ENCODE assay signal across 23 mouse cellular contexts in genomic region chr6:66068874-66069273, GRCm38 (mm10).
DNase-seq lines count a peak whose midpoint lies in the region; ATAC-seq and TF ChIP-seq lines count a peak whose summit lies in the region.
"Had no signal": no experiment of that assay in that cellular context is flagged by ENCODE, and none has a peak within 500 bp of the region (broad histone marks: within the 10 kb centered on the region; RNA-seq: fewer than 3 reads in every experiment).

No protein-coding gene starts in this region.

- no peak overlapping the region for H3K4me3 ChIP-seq in liver, embryonic 14.5 days (ENCODE audit: insufficient read depth in 1 of 2, low read depth in 2 of 2, low read length in 2 of 2)
- H3K4me3 ChIP-seq: erythroblast, embryonic 14.5 days; heart, embryonic 15.5 days; hindbrain, embryonic 10.5 days; limb, embryonic 10.5 days; midbrain, embryonic 10.5 days had no signal

- H3K27me3 ChIP-seq in liver, embryonic 14.5 days (ENCODE audit: control insufficient read depth, insufficient read depth, low read length), result no peaks in the 10 kb centered on the region
- H3K27me3 ChIP-seq: heart, embryonic 15.5 days had no signal

- no peaks in the 10 kb centered on the region for H3K36me3 ChIP-seq in liver, embryonic 14.5 days (replicated peaks; ENCODE audit: control insufficient read depth, insufficient read depth, low read depth)
- H3K36me3 ChIP-seq: heart, embryonic 15.5 days; hindbrain, embryonic 10.5 days; limb, embryonic 10.5 days; midbrain, embryonic 10.5 days had no signal

- TF ChIP-seq CTCF in liver, embryonic 14.5 days (IDR thresholded peaks at IDR 0.05; ENCODE audit: low read depth), result no peak

- no peaks in the 10 kb centered on the region for H3K9me3 ChIP-seq in liver, embryonic 14.5 days (ENCODE audit: control insufficient read depth, low read length)
- H3K9me3 ChIP-seq: heart, embryonic 15.5 days; hindbrain, embryonic 10.5 days; limb, embryonic 10.5 days; midbrain, embryonic 10.5 days had no signal

- peaks cover 0 to 4% of the 10 kb centered on the region in 2 experiments; a peak in 2 of 4 replicates for H3K4me1 ChIP-seq in liver, embryonic 14.5 days (replicated peaks; ENCODE audit: control insufficient read depth in 2 of 2, insufficient read depth in 2 of 2, low read length in 1 of 2)
- H3K4me1 ChIP-seq: heart, embryonic 15.5 days; hindbrain, embryonic 10.5 days; limb, embryonic 10.5 days; midbrain, embryonic 10.5 days had no signal

- H3K27ac ChIP-seq in liver, embryonic 14.5 days, result no peak overlapping the region
- H3K27ac ChIP-seq: heart, embryonic 15.5 days; hindbrain, embryonic 10.5 days; kidney, postnatal 0 days; limb, embryonic 10.5 days; midbrain, embryonic 10.5 days had no signal

- H3K9ac ChIP-seq in liver, embryonic 14.5 days (replicated peaks), result no peak overlapping the region
- H3K9ac ChIP-seq: heart, embryonic 15.5 days had no signal

- intact Hi-C loops in left cerebral cortex, postnatal 25 days (cut with DNase I), result no loop called here

- peak; percentile 27 for DNase-seq in thymus, postnatal 14 days
- no peak for DNase-seq in thymus, postnatal 0 days (ENCODE audit: low spot score)
- peak; percentile 30 to 36 (median 32) for DNase-seq in liver, embryonic 14.5 days (ENCODE audit: low read depth in 3 of 3, low spot score in 3 of 3)
- peak; percentile 14 for DNase-seq in thymus, postnatal 4 days
- no peak for DNase-seq in layer of hippocampus, postnatal 36 days
- no peak for DNase-seq in left cerebral cortex, postnatal 25 days (ENCODE audit: low spot score in 2 of 2)
- DNase-seq: adrenal gland, postnatal 25 days; cerebellum, adult 2 months; cerebellum, postnatal 36 days; gastrocnemius, postnatal 10 days; heart, adult 11 months; kidney, adult 18-20 months; lung, adult 18-20 months; lung, postnatal 14 days had no signal

- no peak overlapping the region for H3K4me2 ChIP-seq in liver, embryonic 14.5 days (ENCODE audit: low read depth)
- H3K4me2 ChIP-seq: heart, embryonic 15.5 days had no signal

- 23% methylated on average over 2 of the region's 2 CpGs for WGBS in liver, embryonic 14.5 days (ENCODE audit: insufficient replicate concordance)

- TF ChIP-seq EP300 in liver, embryonic 14.5 days (IDR thresholded peaks at IDR 0.05; ENCODE audit: low read depth), result no peak

- ATAC-seq in common myeloid progenitor, adult 5-6 weeks (replicated peaks; ENCODE audit: low read depth, poor library complexity, severe bottlenecking), result peak; percentile 93
- peak; percentile 75 for ATAC-seq in liver, embryonic 14.5 days (ENCODE audit: insufficient read depth)
- no peak for ATAC-seq in megakaryocyte, adult 5-6 weeks (ENCODE audit: poor library complexity, severe bottlenecking)
- ATAC-seq: forebrain, embryonic 14.5 days had no signal

Comparison
In these comparisons a context has a peak if more than half of its experiments do, and no peak if none do; other contexts are left out.
1. DNase-seq: peak in thymus, postnatal 14 days (single experiment), liver, embryonic 14.5 days (3 of 3) and thymus, postnatal 4 days (single experiment); none in thymus, postnatal 0 days (single experiment), layer of hippocampus, postnatal 36 days (0 of 2) and left cerebral cortex, postnatal 25 days (0 of 2).